Mouse (Mus musculus) CH12.LX (cell line): ENCODE results near the gene Kif6. TPM values are rescaled to one million over a fixed set of nuclear protein-coding genes. Genes with fewer than 3 reads are reported as not detected.

Experiments
- DNase-seq: peaks from one replicate; pipeline ENCODE4 v3.0.0-alpha.2; 2013; ENCODE audit errors: extremely low read depth
- H3K27ac ChIP-seq: 2 replicates; pipeline ENCODE4 v1.5.1; 2012; ENCODE audit warnings: low read depth, mild to moderate bottlenecking, control low read depth, moderate library complexity; ENCODE audit not compliant: insufficient read depth
- H3K27me3 ChIP-seq: replicated peaks from 2 replicates; pipeline ENCODE3; 2012; ENCODE audit warnings: inconsistent platforms
- H3K36me3 ChIP-seq, 2 experiments: replicated peaks in 1 of 2; 2 replicates each; pipeline versions ENCODE3 to v1.6.1; 2012; ENCODE audit warnings: inconsistent platforms in 1 of 2, low read length in 1 of 2, mild to moderate bottlenecking in 1 of 2, mixed read lengths in 1 of 2, moderate library complexity in 1 of 2; ENCODE audit not compliant: control insufficient read depth in 1 of 2, insufficient read depth in 1 of 2
- H3K4me1 ChIP-seq, 2 experiments: 2 replicates each; pipeline ENCODE4 v1.6.1; 2012; ENCODE audit warnings: inconsistent platforms in 1 of 2, moderate library complexity in 1 of 2; ENCODE audit not compliant: insufficient read depth in 2 of 2, control insufficient read depth in 1 of 2
- H3K4me2 ChIP-seq: 2 replicates; pipeline ENCODE4 v1.6.1; 2012; ENCODE audit warnings: low read depth, mild to moderate bottlenecking, control low read depth; ENCODE audit not compliant: poor library complexity, insufficient read depth, severe bottlenecking
- H3K4me3 ChIP-seq, 3 experiments: fragments of 150-350 bp in 1 of 3; sonication (generic) in 1 of 3; replicated peaks in 1 of 3; 2 replicates each; pipeline versions ENCODE3 to v1.5.1; 2011 to 2012; ENCODE audit warnings: low read depth in 2 of 3, low read length in 2 of 3, mild to moderate bottlenecking in 2 of 3, moderate library complexity in 2 of 3, control low read depth in 1 of 3, improper control_type of control experiment in 1 of 3, inconsistent platforms in 1 of 3, mixed read lengths in 1 of 3; ENCODE audit not compliant: poor library complexity in 1 of 3
- H3K79me2 ChIP-seq: replicated peaks from 2 replicates; pipeline ENCODE4 v1.6.1; 2012; ENCODE audit warnings: mild to moderate bottlenecking, moderate library complexity; ENCODE audit not compliant: control insufficient read depth, poor library complexity, insufficient read depth, severe bottlenecking; ENCODE audit errors: extremely low read depth
- H3K9ac ChIP-seq: 2 replicates; pipeline ENCODE4 v1.6.1; 2012; ENCODE audit warnings: low read depth, mild to moderate bottlenecking, control low read depth, moderate library complexity; ENCODE audit not compliant: insufficient read depth
- H3K9me3 ChIP-seq: replicated peaks from 2 replicates; pipeline ENCODE3; 2012; ENCODE audit warnings: low read length, inconsistent platforms, mixed read lengths
- BHLHE40 ChIP-seq: IDR thresholded peaks from 2 replicates; pipeline ENCODE4 v1.6.1; 2011; ENCODE audit warnings: mild to moderate bottlenecking, low read depth, low read length, improper control_type of control experiment
- CHD1 ChIP-seq: IDR thresholded peaks from 2 replicates; pipeline ENCODE4 v1.6.1; 2012; ENCODE audit warnings: low read depth, low read length, improper control_type of control experiment, inconsistent platforms
- CHD2 ChIP-seq: IDR thresholded peaks from 2 replicates; pipeline ENCODE4 v1.6.1; 2011; ENCODE audit warnings: low read length, improper control_type of control experiment
- CTCF ChIP-seq, 2 experiments: IDR thresholded peaks in 1 of 2; conservative IDR thresholded peaks in 1 of 2; 2 replicates each; pipeline ENCODE4 v1.5.1; 2011 to 2012; ENCODE audit warnings: low read depth in 2 of 2, low read length in 2 of 2, improper control_type of control experiment in 1 of 2, inconsistent platforms in 1 of 2, mild to moderate bottlenecking in 1 of 2, moderate library complexity in 1 of 2
- ELF1 ChIP-seq: IDR thresholded peaks from 2 replicates; pipeline ENCODE4 v1.6.1; 2014; ENCODE audit warnings: low read depth, mild to moderate bottlenecking, inconsistent platforms, low read length, improper control_type of control experiment
- ETS1 ChIP-seq: conservative IDR thresholded peaks from 2 replicates; pipeline ENCODE4 v1.6.1; 2012; ENCODE audit warnings: low read depth, mild to moderate bottlenecking, inconsistent platforms, low read length, improper control_type of control experiment, moderate library complexity
- GABPA ChIP-seq: IDR thresholded peaks from 2 replicates; pipeline ENCODE4 v1.6.1; 2012; ENCODE audit warnings: low read depth, low read length, improper control_type of control experiment, inconsistent platforms; ENCODE audit not compliant: insufficient replicate concordance
- HCFC1 ChIP-seq: IDR thresholded peaks from 2 replicates; pipeline ENCODE4 v1.6.1; 2012; ENCODE audit warnings: low read depth, mild to moderate bottlenecking, inconsistent platforms, low read length, improper control_type of control experiment
- IRF4 ChIP-seq: IDR thresholded peaks from 2 replicates; pipeline ENCODE4 v1.6.1; 2014; ENCODE audit warnings: low read depth, mild to moderate bottlenecking, inconsistent platforms, low read length, improper control_type of control experiment
- JUND ChIP-seq: conservative IDR thresholded peaks from 2 replicates; pipeline ENCODE4 v1.6.1; 2011; ENCODE audit warnings: low read depth, low read length, improper control_type of control experiment
- MAFK ChIP-seq: IDR thresholded peaks from 2 replicates; pipeline ENCODE4 v1.6.1; 2011; ENCODE audit warnings: low read length, improper control_type of control experiment; ENCODE audit not compliant: insufficient replicate concordance
- MEF2A ChIP-seq: IDR thresholded peaks from 2 replicates; pipeline ENCODE4 v1.6.1; 2014; ENCODE audit warnings: low read depth, mild to moderate bottlenecking, inconsistent platforms, low read length, improper control_type of control experiment, borderline replicate concordance
- MYC ChIP-seq: IDR thresholded peaks from 2 replicates; pipeline ENCODE4 v1.6.1; 2011; ENCODE audit warnings: low read depth, mild to moderate bottlenecking, improper control_type of control experiment, low read length
- POLR2AphosphoS2 ChIP-seq: IDR thresholded peaks from 2 replicates; pipeline ENCODE4 v1.6.1; 2011; ENCODE audit warnings: low read depth, low read length, improper control_type of control experiment
- RCOR1 ChIP-seq: conservative IDR thresholded peaks from 2 replicates; pipeline ENCODE4 v1.6.1; 2012; ENCODE audit warnings: low read depth, mild to moderate bottlenecking, inconsistent platforms, low read length, improper control_type of control experiment
- SIN3A ChIP-seq: IDR thresholded peaks from 2 replicates; pipeline ENCODE4 v1.6.1; 2012; ENCODE audit warnings: low read length, improper control_type of control experiment, inconsistent platforms
- TBP ChIP-seq: conservative IDR thresholded peaks from 2 replicates; pipeline ENCODE4 v1.6.1; 2011; ENCODE audit warnings: low read depth, low read length, improper control_type of control experiment
- TCF12 ChIP-seq: IDR thresholded peaks from 2 replicates; pipeline ENCODE4 v1.6.1; 2014; ENCODE audit warnings: low read depth, mild to moderate bottlenecking, inconsistent platforms, low read length, improper control_type of control experiment
- UBTF ChIP-seq: IDR thresholded peaks from 2 replicates; pipeline ENCODE4 v1.6.1; 2012; ENCODE audit warnings: low read depth, mild to moderate bottlenecking, inconsistent platforms, low read length, improper control_type of control experiment, moderate library complexity
- USF2 ChIP-seq: conservative IDR thresholded peaks from 2 replicates; pipeline ENCODE4 v1.6.1; 2011; ENCODE audit warnings: low read depth, low read length, improper control_type of control experiment
- ZKSCAN1 ChIP-seq: IDR thresholded peaks from 2 replicates; pipeline ENCODE4 v1.6.1; 2012; ENCODE audit warnings: low read depth, inconsistent platforms, low read length, improper control_type of control experiment, borderline replicate concordance
- ZMIZ1 ChIP-seq: IDR thresholded peaks from 2 replicates; pipeline ENCODE4 v1.6.1; 2012; ENCODE audit warnings: low read depth, mild to moderate bottlenecking, inconsistent platforms, low read length, improper control_type of control experiment
- dilution Hi-C: fragments of 300-500 bp; cut with MboI; formaldehyde crosslinking; loops from 2 replicates; pipeline ENCODE4 v1.14.3; 2020; ENCODE audit warnings: low sequenced_read_pairs; ENCODE audit not compliant: extremely low pct_unique_long_range_greater_than_20kb, extremely low pct_ligation_motif_present
- in situ Hi-C: fragments of 300-500 bp; cut with MboI; formaldehyde crosslinking; loops from 3 replicates; pipeline ENCODE4 v1.14.3; 2019; ENCODE audit warnings: low sequenced_read_pairs, low pct_ligation_motif_present, low pct_unique_long_range_greater_than_20kb, mixed read lengths
- polyA plus RNA-seq: library from polyadenylated mRNA; unstranded; fragments of >175 nt; gene quantifications from 2 replicates; pipeline ENCODE4 v1.2.1, GENCODE M21; 2012; ENCODE audit warnings: low read depth; ENCODE audit not compliant: insufficient read length
- total RNA-seq, 2 experiments: library from RNA; depleted of rRNA; stranded (reverse); fragments of 300-350 nt in 1 of 2; fragments of >200 nt in 1 of 2; gene quantifications; 2 replicates each; pipeline ENCODE4 v1.2.3; 2012 to 2014

Kif6 gene
- total and polyA plus RNA-seq, 3 experiments: not detected

- H3K9me3 ChIP-seq: no peaks in the 10 kb centered on the region
- H3K27me3 ChIP-seq: peaks cover 3% of the 10 kb centered on the region
- no peak for DNase-seq
- H3K79me2 ChIP-seq: no peaks in the 10 kb centered on the region
- no peak for TF ChIP-seq MYC
- TF ChIP-seq CHD2: no peak
- no peak for TF ChIP-seq JUND
- no peak for TF ChIP-seq HCFC1
- TF ChIP-seq UBTF: no peak
- TF ChIP-seq MAFK: no peak
- TF ChIP-seq MEF2A: no peak
- no peaks in the 10 kb centered on the region for H3K36me3 ChIP-seq
- no peak overlapping the region for H3K9ac ChIP-seq
- H3K4me3 ChIP-seq: no peak overlapping the region
- H3K27ac ChIP-seq: no peak overlapping the region
- in situ Hi-C loops (no loop called here), dilution Hi-C loops (no loop called here)
- H3K4me1 ChIP-seq: peaks cover 7 to 22% of the 10 kb centered on the region in 2 experiments
- no peak overlapping the region for H3K4me2 ChIP-seq
Observed at GRCm38 (mm10) chr17:49767717-49768370, 152.9 kb downstream of the Kif6 start.

GRCm38 (mm10) chr17:49771703-49772315, 156.9 kb downstream of the Kif6 start:
- dilution Hi-C loops: no loop called here
- Histone ChIP-seq H3K36me3 (no peaks in the 10 kb centered on the region), H3K4me2 (no peak overlapping the region), H3K4me1 (peaks cover 7 to 22% of the 10 kb centered on the region in 2 experiments), H3K27me3 (peaks cover 3% of the 10 kb centered on the region), H3K4me3 (no peak overlapping the region), H3K9ac (no peak overlapping the region), H3K79me2 (no peaks in the 10 kb centered on the region), H3K9me3 (no peaks in the 10 kb centered on the region), H3K27ac (no peak overlapping the region)
- peak; percentile 25; the same call in 1 of the 2 replicates for TF ChIP-seq MEF2A
- no peak for TF ChIP-seq ZMIZ1
- DNase-seq: no peak
- in situ Hi-C loops: no loop called here

GRCm38 (mm10) chr17:49777115-49777839, 162.3 kb downstream of the Kif6 start:
- H3K4me2 ChIP-seq: no peak overlapping the region
- H3K27ac ChIP-seq: no peak overlapping the region
- H3K9me3 ChIP-seq: no peaks in the 10 kb centered on the region
- no peaks in the 10 kb centered on the region for H3K79me2 ChIP-seq
- no peaks in the 10 kb centered on the region for H3K36me3 ChIP-seq
- DNase-seq: peak; percentile 56
- no peak overlapping the region for H3K4me3 ChIP-seq
- H3K4me1 ChIP-seq: peaks cover 3 to 14% of the 10 kb centered on the region in 2 experiments
- in situ Hi-C loops: no loop called here
- H3K9ac ChIP-seq: no peak overlapping the region
- dilution Hi-C loops: no loop called here
- H3K27me3 ChIP-seq: no peaks in the 10 kb centered on the region
- TF ChIP-seq JUND (peak; percentile 24; the same call in 1 of the 2 replicates), ELF1 (peak; percentile 43; the same call in 1 of the 2 replicates), POLR2AphosphoS2 (no peak), ZKSCAN1 (no peak), RCOR1 (no peak), USF2 (no peak), BHLHE40 (0 out of 2 replicates have a peak, but pooled peaks have one; percentile 37), GABPA (no peak), SIN3A (no peak), TCF12 (no peak), CHD1 (no peak), TBP (no peak), ETS1 (no peak), CTCF (conservative IDR thresholded peaks at IDR 0.05 in 1 of 2, IDR thresholded peaks at IDR 0.05 in 1 of 2; ENCODE audit: low read depth in 2 of 2, low read length in 2 of 2) (no peak), MYC (0 out of 2 replicates have a peak, but pooled peaks have one; percentile 14), IRF4 (peak; percentile 91)
